Mouse (Mus musculus): ENCODE results near the gene Slc26a10.
"Not testable (repeated sequence)": the region's sequence is repeated elsewhere in the genome, so short reads cannot be mapped to it uniquely, and the experiment has no call there.

Slc26a10 gene

DNA sequence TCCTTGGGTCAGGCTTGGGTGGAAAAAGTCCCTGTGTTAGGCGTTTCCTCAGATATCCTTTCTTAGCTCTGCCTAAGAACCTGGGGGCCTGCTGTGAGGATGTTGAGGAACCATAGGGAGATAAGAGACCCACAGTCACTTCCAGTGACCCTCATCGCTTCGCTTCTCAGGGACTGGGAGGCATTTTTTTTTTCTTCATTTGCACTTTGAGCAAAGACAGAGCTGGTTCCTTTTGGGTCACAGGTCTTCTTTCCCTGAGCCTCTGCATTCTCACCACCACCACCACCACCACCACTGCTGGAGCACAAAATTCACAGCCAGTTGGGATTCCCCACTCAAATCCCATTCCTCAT, 226 bp upstream of the Slc26a10 start:
- no peak for DNase-seq

GRCm38 (mm10) chr10:127178286-127179027, 2.0 kb downstream of the Slc26a10 start:
- DNase-seq: no peak

- peak; percentile 79 for DNase-seq
Measured at GRCm38 (mm10) chr10:127177719-127178118, 2.7 kb downstream of the Slc26a10 start.

DNA sequence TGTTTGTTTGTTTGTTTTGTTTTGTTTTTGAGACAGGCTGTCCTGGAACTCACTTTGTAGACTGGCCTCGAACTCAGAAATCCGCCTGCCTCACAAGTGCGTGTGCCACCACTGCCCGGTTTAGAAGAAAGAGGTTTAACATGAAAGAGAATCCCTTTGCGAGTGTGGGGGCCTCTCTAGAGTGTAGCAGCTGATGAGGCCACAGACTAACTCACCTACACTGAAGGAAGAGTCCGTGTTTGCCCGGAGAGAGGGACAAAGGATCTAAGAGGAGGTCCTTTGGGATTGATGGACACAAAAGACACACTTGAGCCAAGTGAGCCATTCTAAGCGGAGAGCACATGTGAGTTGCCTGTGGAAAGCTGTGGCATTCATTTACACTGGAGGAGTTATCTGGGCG, 3.2 kb downstream of the Slc26a10 start:
- DNase-seq: no peak

- no peak for DNase-seq
Measured at GRCm38 (mm10) chr10:127176756-127177155, 3.7 kb downstream of the Slc26a10 start.

- no peak for DNase-seq
Measured at GRCm38 (mm10) chr10:127176228-127176627, 4.2 kb downstream of the Slc26a10 start.

- no peak for DNase-seq
Measured at GRCm38 (mm10) chr10:127174170-127174569, 6.3 kb downstream of the Slc26a10 start.

DNA sequence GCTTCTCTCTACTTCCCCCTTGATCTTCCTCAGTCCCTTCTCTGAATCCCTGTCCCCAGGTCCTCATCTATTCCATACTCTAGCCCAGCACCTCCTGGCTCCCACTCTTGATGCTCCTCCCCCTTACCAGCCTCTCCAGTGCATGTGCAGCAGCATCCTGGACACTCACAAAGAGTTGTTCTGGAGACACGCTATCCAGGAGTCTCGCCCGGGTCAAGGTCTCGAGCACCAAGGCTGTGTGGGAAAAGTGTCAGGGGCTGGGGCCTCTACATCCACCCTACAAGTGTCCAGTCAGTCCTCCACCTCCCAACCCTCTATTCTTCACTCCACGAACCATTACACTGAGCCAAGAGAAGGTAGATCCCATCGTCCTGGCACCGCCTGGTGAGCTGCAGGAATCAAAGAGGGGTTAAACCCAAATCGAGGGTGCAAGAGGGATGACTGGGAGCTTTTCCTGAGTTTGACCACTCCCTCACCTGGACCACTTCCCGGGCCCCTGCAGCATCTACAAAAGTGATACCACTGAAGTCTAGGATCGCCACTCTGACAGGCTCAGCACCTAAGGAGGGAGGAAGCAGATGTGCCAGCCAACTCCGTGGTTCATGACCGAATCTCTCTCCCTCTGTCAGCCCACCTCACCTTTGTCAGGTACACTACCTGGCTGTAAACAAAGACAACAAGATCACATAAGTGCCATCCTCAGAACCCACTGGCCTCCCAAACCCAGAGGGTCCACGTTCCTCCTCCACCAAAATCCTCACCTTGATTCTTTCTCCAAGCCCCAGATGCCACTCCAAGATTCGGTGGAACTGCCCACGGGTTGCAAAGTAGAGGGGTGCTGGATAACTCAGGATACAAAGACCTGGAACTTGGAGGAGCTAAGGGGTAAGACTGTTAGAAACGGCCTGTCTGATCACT, 7.0 kb downstream of the Slc26a10 start:
- no peak for DNase-seq

- DNase-seq: no peak
Measured at GRCm38 (mm10) chr10:127171631-127172200, 8.7 kb downstream of the Slc26a10 start.

DNA sequence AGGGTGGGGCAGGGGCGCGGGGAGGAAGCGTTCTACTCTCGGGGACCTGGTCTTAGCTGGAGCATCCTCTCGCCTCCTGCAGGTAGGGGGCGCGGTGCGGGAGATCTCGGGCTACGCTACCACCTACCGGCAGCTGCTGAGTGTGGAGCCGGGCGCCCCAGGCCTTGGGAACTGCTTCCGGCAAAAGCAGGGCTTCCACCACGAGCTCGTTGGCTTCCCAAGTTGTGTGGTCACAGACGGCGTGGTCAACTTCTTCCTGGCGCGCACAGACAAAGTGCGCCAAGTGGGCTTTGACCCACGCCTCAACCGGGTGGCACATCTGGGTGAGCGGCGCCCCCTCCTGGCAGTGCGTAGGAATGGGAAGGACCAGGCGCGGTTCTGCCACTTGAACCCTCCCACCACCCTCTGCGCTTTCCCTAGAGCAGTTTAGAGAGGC, 9.6 kb downstream of the Slc26a10 start:
- peak; percentile 87 for DNase-seq

DNA sequence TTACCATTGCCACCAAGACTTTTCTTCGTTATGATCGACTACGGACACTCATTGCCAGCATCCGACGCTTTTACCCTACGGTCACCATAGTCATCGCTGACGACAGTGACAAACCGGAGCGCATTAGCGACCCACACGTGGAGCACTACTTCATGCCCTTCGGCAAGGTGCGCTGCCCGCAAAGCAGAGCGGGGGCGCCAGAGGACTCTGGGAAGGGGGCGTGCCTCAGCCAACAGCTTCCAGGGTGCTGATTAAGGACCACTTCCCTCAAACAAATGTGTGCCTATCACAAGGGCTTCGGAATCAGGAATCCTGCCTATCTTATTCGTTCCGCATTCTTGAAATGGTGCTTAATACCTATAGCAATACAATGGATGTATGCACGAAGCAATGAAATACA, 10.4 kb downstream of the Slc26a10 start:
- DNase-seq: no peak

GRCm38 (mm10) chr10:127167614-127168192, 12.7 kb downstream of the Slc26a10 start:
- no peak for DNase-seq

- no peak for DNase-seq
Measured at GRCm38 (mm10) chr10:127166771-127167613, 13.5 kb downstream of the Slc26a10 start.

GRCm38 (mm10) chr10:127166404-127166715, 14.1 kb downstream of the Slc26a10 start:
- no peak for DNase-seq

DNA sequence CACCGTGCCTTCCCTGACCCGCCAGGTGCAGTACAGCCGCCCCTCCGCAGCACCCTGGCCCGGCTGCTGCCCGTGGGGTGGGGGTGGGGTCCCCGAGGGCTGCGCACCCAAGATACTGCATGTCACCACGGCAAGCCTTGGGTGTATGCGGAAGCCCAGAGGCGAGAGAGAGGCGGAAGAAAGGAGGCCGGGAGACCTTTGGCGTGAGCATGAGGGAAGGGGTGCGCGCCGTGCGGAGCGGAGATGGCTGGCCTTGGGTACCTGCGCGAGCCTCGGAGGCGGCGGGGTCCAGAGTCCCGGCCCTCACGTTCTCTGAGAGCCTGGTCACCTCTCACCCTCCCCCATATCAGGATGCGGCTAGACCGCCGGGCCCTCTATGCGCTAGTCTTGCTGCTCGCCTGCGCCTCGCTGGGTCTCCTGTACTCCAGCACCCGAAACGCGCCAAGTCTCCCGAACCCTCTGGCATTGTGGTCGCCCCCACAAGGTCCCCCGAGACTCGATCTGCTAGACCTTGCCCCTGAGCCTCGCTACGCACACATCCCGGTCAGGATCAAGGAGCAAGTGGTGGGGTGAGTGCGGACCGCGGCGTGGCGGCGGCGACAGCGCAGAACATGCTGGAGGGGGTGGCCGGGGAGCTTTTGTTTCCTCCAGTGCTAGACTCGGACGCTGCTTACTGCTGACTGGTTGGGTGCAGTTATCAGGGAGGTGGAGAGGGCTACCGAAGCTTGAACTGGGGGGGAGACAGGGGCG, 14.6 kb downstream of the Slc26a10 start:
- DNase-seq: peak; percentile 55

GRCm38 (mm10) chr10:127165354-127165653, 15.1 kb downstream of the Slc26a10 start:
- no peak for DNase-seq

DNA sequence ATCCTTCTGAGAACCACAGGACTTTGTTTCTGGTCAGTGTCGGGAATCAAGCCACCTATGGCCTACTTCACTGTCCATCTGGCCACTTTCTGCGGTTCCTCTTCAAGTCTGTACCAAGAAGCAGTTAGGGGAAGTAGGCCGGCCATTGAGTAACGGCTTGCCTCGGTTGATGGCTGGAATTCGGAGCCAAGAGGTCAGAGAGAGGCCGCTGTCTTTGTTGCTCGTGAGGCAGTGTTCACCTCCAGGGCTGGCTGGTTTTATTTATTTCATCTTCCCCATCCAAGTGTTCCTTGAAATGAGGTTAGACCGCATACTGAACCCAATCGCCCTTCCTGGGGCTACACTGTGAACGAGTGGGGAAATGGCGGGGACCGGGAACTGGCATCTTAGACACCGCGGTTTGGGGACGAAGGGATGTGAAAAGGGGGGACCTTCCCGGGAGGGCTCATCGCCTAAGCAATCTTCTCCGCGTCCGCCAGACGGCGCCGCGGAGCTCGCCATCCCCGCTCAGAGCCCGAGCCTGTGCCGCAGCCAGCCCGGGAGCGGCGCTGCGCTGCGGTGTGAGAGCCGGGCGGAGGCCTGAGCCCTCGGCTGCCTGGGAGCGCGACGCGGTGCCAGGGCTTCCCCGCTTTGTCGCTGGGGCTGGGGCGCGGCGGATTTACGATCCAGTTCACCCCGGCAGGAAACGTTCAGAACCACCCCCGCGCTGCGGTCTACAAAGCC, 15.7 kb downstream of the Slc26a10 start, which contains the start of gene B4galnt1:
B4galnt1 (plus strand) TSS at position 595 of the 723 bp plus-strand sequence.
- DNase-seq: peak; percentile 76

DNA sequence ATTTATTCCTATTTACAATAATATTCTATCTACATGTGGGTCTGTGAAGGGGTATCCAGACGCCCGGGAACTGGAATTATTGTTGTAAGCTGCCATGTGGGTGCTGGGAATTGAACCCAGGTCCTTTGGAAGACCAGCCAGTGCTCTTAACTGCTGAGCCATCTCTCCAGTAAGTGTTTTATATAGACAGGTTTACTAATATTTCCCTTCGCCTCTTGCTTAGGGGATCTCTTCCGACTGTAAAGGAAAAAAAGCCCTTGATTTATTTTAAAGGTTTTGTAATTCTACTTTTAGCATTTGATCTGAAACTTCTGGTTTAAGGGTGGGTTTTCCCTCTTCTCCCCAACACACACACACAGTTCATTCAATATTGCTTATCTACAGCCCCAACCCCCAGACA, 16.3 kb downstream of the Slc26a10 start:
- DNase-seq: no peak

DNA sequence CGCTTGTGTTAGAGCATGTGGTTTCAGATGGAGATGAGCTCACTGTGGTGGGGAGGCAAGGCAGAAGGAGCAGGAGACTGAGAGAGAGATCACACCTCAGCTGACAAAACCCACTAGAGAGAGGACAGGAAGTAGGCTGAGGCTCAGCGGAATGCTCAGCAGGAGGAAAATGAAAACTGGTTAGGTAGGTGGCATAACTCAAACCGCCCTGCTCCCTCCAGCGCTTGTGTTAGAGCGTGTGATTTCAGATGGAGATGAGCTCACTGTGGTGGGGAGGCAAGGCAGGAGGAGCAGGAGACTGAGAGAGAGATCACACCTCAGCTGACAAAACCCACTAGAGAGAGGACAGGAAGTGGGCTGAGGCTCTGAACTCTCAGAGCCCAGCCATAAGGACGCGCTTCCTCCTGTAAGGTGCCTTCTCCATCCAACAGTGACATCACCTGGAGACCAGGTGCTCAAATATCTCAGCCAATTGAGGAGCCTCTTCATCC, 17.6 kb downstream of the Slc26a10 start:
- not testable (repeated sequence) for DNase-seq

GRCm38 (mm10) chr10:127160728-127161127, 19.7 kb downstream of the Slc26a10 start:
- DNase-seq: no peak

DNA sequence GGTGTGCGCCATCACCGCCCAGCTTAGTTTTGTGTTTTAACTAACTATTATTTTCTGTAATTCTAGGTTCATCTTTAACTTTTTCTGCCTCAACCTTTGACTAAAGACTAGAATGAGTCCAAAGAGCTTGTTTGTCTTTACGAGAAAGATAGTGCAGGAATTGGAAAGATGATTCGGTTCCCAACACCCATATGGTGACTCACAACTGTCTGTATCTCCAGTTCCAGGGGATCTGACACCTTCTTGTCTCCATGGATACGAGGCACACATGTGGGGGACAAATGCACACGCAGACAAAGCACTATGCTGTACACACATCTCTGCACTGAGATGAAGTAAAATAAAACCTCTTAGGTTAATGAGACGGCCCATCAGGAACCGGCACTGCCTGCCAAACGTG, 20.4 kb downstream of the Slc26a10 start:
- no peak for DNase-seq

Measured in kidney, adult 18-20 months (tissue).